Mouse (Mus musculus): ENCODE results near the gene Arel1. TPM values are rescaled to one million over a fixed set of nuclear protein-coding genes. Genes with fewer than 3 reads are reported as not detected.

The Arel1 gene
- polyA plus RNA-seq, 1 experiment from 2014 or later: 21.1 TPM

- DNase-seq (ENCODE audit: low spot score): peak; percentile 79
- Histone ChIP-seq H3K4me1 (ENCODE audit: control insufficient read depth, insufficient read depth, low read length) (peaks cover 2% of the 10 kb centered on the region; the same call in 1 of the 2 replicates), H3K4me3 (ENCODE audit: low read depth, low read length) (no peak overlapping the region), H3K4me2 (ENCODE audit: low read depth, low read length) (no peak overlapping the region), H3K27me3 (ENCODE audit: control insufficient read depth, insufficient read depth, low read length) (peaks cover 38% of the 10 kb centered on the region), H3K27ac (replicated peaks; ENCODE audit: low read depth, low read length) (no peak overlapping the region), H3K9me3 (replicated peaks; ENCODE audit: control insufficient read depth, low read length) (no peaks in the 10 kb centered on the region), H3K9ac (replicated peaks; ENCODE audit: low read length) (no peak overlapping the region), H3K36me3 (replicated peaks; ENCODE audit: control insufficient read depth, insufficient read depth, low read depth, low read length) (no peaks in the 10 kb centered on the region)
- WGBS: 0% methylated on average over 3 of the region's 3 CpGs
- no peak for ATAC-seq (replicated peaks; ENCODE audit: insufficient number of reproducible peaks, low FRiP score, low TSS enrichment, low read depth)
Measured at GRCm38 (mm10) chr12:84873434-84873833, 97.3 kb downstream of the Arel1 start.

GRCm38 (mm10) chr12:84872310-84872709, 98.4 kb downstream of the Arel1 start:
- Histone ChIP-seq H3K27ac (replicated peaks; ENCODE audit: low read depth, low read length) (no peak overlapping the region), H3K4me2 (ENCODE audit: low read depth, low read length) (no peak overlapping the region), H3K36me3 (replicated peaks; ENCODE audit: control insufficient read depth, insufficient read depth, low read depth, low read length) (no peaks in the 10 kb centered on the region), H3K27me3 (ENCODE audit: control insufficient read depth, insufficient read depth, low read length) (peaks cover 37% of the 10 kb centered on the region), H3K4me1 (ENCODE audit: control insufficient read depth, insufficient read depth, low read length) (peaks cover 2% of the 10 kb centered on the region; the same call in 1 of the 2 replicates), H3K9me3 (replicated peaks; ENCODE audit: control insufficient read depth, low read length) (no peaks in the 10 kb centered on the region), H3K4me3 (ENCODE audit: low read depth, low read length) (no peak overlapping the region), H3K9ac (replicated peaks; ENCODE audit: low read length) (no peak overlapping the region)
- ATAC-seq (replicated peaks; ENCODE audit: insufficient number of reproducible peaks, low FRiP score, low TSS enrichment, low read depth): no peak
- DNase-seq (ENCODE audit: low spot score): no peak
- WGBS: 69% methylated on average over 2 of the region's 2 CpGs

Other genes with a start within 250 kb of the Arel1 start
- gene Npc2, start 197.7 kb downstream of the Arel1 start, polyA plus RNA-seq (2014; fragmentation: Nextera tagmentation; extraction: Ambion mirVana): 72.6 and 73.9 TPM in 2 replicates
- 128 and 136 TPM in 2 replicates for gene Isca2, start 197.6 kb downstream of the Arel1 start, polyA plus RNA-seq (2014; fragmentation: Nextera tagmentation; extraction: Ambion mirVana)
- 0.04 and 0.14 TPM in 2 replicates for gene Ltbp2, start 94.4 kb downstream of the Arel1 start, polyA plus RNA-seq (2014; fragmentation: Nextera tagmentation; extraction: Ambion mirVana)
- 163 and 169 TPM in 2 replicates for gene Fcf1, start within 50 bp of the Arel1 start, polyA plus RNA-seq (2014; fragmentation: Nextera tagmentation; extraction: Ambion mirVana)
- gene Ylpm1, start 25.4 kb upstream of the Arel1 start, polyA plus RNA-seq (2014; fragmentation: Nextera tagmentation; extraction: Ambion mirVana): 44.8 and 45.3 TPM in 2 replicates
- 2.9 TPM in 2 replicates for gene Prox2, start 139.9 kb upstream of the Arel1 start, polyA plus RNA-seq (2014; fragmentation: Nextera tagmentation; extraction: Ambion mirVana)
- gene Dlst, start 139.9 kb upstream of the Arel1 start, polyA plus RNA-seq (2014; fragmentation: Nextera tagmentation; extraction: Ambion mirVana): 91.2 and 102 TPM in 2 replicates
- 1.3 and 1.6 TPM in 2 replicates for gene Rps6kl1, start 180.4 kb upstream of the Arel1 start, polyA plus RNA-seq (2014; fragmentation: Nextera tagmentation; extraction: Ambion mirVana)
- gene Pgf, start 206.9 kb upstream of the Arel1 start, polyA plus RNA-seq (2014; fragmentation: Nextera tagmentation; extraction: Ambion mirVana): 13.4 and 14.5 TPM in 2 replicates
- 89.6 and 90.0 TPM in 2 replicates for gene Eif2b2, start 248.6 kb upstream of the Arel1 start, polyA plus RNA-seq (2014; fragmentation: Nextera tagmentation; extraction: Ambion mirVana)

All from embryonic facial prominence, embryonic 11.5 days (tissue).